Mouse (Mus musculus) stomach, embryonic 14.5 days (tissue): ENCODE results near the gene Gm49352. TPM values are rescaled to one million over a fixed set of nuclear protein-coding genes. Genes with fewer than 3 reads are reported as not detected.
"Not testable (repeated sequence)": the region's sequence is repeated elsewhere in the genome, so short reads cannot be mapped to it uniquely, and the experiment has no call there.

Experiments
- ATAC-seq: fragments of 200-750 bp; cut with Nextera tagmentation; 2 replicates; pipeline ENCODE4 v1.8.0; 2017; ENCODE audit warnings: low read depth, moderate TSS enrichment; ENCODE audit not compliant: insufficient number of reproducible peaks, insufficient read depth, low FRiP score
- H3K27ac ChIP-seq: fragments of 300-500 bp; sonication (generic); 2 replicates; pipeline ENCODE4 v1.5.1; 2014; ENCODE audit warnings: mild to moderate bottlenecking, low read length, moderate library complexity, mixed read lengths
- H3K27me3 ChIP-seq: fragments of 300-500 bp; sonication (generic); 2 replicates; pipeline ENCODE4 v1.6.1; 2014; ENCODE audit warnings: low read length, control low read depth, mixed read lengths; ENCODE audit not compliant: control insufficient read depth, insufficient read depth
- H3K36me3 ChIP-seq: fragments of 300-500 bp; sonication (generic); 2 replicates; pipeline ENCODE4 v1.6.1; 2014; ENCODE audit warnings: mild to moderate bottlenecking, control low read depth, low read length, moderate library complexity, mixed read lengths; ENCODE audit not compliant: control insufficient read depth, insufficient read depth
- H3K4me1 ChIP-seq: fragments of 300-500 bp; sonication (generic); 2 replicates; pipeline ENCODE4 v1.6.1; 2014; ENCODE audit warnings: low read length, control low read depth, mixed read lengths; ENCODE audit not compliant: control insufficient read depth, insufficient read depth
- H3K4me2 ChIP-seq: fragments of 300-500 bp; sonication (generic); replicated peaks from 2 replicates; pipeline ENCODE4 v1.6.1; 2014; ENCODE audit warnings: low read depth, low read length, control low read depth
- H3K4me3 ChIP-seq: fragments of 300-500 bp; sonication (generic); 2 replicates; pipeline ENCODE4 v1.5.1; 2014; ENCODE audit warnings: low read depth, low read length, control low read depth
- H3K9ac ChIP-seq: fragments of 300-500 bp; sonication (generic); replicated peaks from 2 replicates; pipeline ENCODE4 v1.6.1; 2014; ENCODE audit warnings: low read depth, mild to moderate bottlenecking, control low read depth, low read length, moderate library complexity, mixed read lengths
- H3K9me3 ChIP-seq: fragments of 300-500 bp; sonication (generic); 2 replicates; pipeline ENCODE4 v1.6.1; 2016; ENCODE audit warnings: low read depth, low read length, control low read depth; ENCODE audit not compliant: control insufficient read depth
- WGBS: fragments of 180-500 bp; shearing (Covaris S2); extraction: QIAGEN DNeasy Blood & Tissue Kit; methylation state at CpG from one replicate; pipeline ENCODE4 v1.1.7; 2014; 5-methylcytosine and 5-hydroxymethylcytosine counted together
- polyA plus RNA-seq: library from polyadenylated mRNA; unstranded; fragments of >200 nt; fragmentation: Nextera tagmentation; extraction: Ambion mirVana; gene quantifications from 2 replicates; pipeline ENCODE4 v1.2.1, GENCODE M21; 2014

The Gm49352 gene
- not detected in 2 replicates for polyA plus RNA-seq

DNA sequence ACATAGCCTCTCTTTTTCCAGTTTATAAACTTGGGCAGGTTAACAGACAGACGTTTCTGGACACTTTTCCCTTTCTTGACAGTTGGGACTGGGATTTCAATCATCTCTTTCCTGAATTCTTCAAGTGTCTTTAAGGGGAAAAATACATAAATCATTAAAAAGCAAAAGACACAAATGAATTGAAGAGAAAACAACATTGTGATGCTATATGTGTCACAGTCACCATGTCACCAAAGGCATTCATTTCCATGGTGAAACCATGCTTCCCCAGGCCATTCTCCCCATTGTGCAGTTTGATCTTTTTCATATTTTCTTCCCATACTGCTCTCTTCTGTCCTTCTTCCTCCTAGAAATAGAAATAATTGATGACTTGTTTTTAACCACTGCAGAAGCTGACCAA, at the start of gene Gm49352:
TSS of gene Gm49352 (minus strand) at position 101 of the 400 bp plus-strand sequence.
- WGBS, result 36% methylated on average over 1 of the region's 1 CpGs
- not testable (repeated sequence) for H3K9ac ChIP-seq, ATAC-seq, H3K4me1 ChIP-seq, H3K36me3 ChIP-seq, H3K27ac ChIP-seq, H3K27me3 ChIP-seq, H3K9me3 ChIP-seq, H3K4me3 ChIP-seq, H3K4me2 ChIP-seq

- Histone ChIP-seq H3K4me2 (no peak within 1 kb of the TSS), H3K27me3 (no peaks in the 10 kb centered on the region), H3K4me3 (no peak within 1 kb of the TSS), H3K27ac (no peak within 1 kb of the TSS), H3K4me1 (no peaks in the 10 kb centered on the region), H3K9ac (no peak within 1 kb of the TSS), H3K9me3 (peaks cover 4% of the 10 kb centered on the region; the same call in 1 of the 2 replicates), H3K36me3 (no peaks in the 10 kb centered on the region)
- ATAC-seq, result no peak
Measured at GRCm38 (mm10) chr13:61570027-61570426, 2.1 kb upstream of the Gm49352 start, which contains the start of gene Cts3. Gene Cts3, minus strand, starts transcription at chr13:61570127.

DNA sequence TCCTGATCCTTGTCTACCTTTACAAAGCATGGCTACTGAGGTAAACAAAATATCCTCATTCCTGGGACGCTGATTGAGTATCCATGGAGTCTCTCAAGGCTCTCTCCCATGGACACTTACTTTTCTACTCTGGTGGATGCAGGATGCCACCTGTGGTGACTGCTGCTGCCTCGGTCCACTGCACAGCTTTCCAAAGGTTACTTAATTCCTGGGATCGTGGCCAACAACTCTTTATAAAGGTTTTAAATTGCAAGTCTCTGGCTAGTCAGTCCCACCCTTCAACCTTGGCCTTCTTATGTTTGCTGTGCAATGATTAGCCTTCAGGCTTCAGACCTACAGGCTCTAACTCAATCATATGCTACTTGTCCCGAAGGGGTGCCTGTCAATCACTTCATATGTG, 26.3 kb downstream of the Gm49352 start, which contains the start of gene Ctsm:
TSS of gene Ctsm (minus strand) at position 209 of the 400 bp plus-strand sequence.
- WGBS, result 64% methylated on average over 4 of the region's 4 CpGs
- no peak within 1 kb of the TSS for H3K27ac ChIP-seq

More for the DNA sequence above, 26.3 kb downstream of the Gm49352 start, which contains the start of gene Ctsm:
- Histone ChIP-seq H3K4me1 (no peaks in the 10 kb centered on the region), H3K4me2 (no peak within 1 kb of the TSS), H3K27me3 (no peaks in the 10 kb centered on the region), H3K9me3 (no peaks in the 10 kb centered on the region), H3K36me3 (no peaks in the 10 kb centered on the region), H3K9ac (no peak within 1 kb of the TSS), H3K4me3 (no peak within 1 kb of the TSS)
- no peak for ATAC-seq

Other genes starting within 250 kb of the Gm49352 start
- gene Cts7, start 210.0 kb downstream of the Gm49352 start, polyA plus RNA-seq, result not detected in 2 replicates
- not detected in 2 replicates for gene Ctsm, start 26.3 kb downstream of the Gm49352 start, polyA plus RNA-seq
- not detected in 2 replicates for gene Cts3, start 2.0 kb upstream of the Gm49352 start, polyA plus RNA-seq